Mouse (Mus musculus) embryonic fibroblast, embryonic 13.5 days (primary cell): ENCODE results near the gene Gm9747. TPM values are rescaled to one million over a fixed set of nuclear protein-coding genes. Genes with fewer than 3 reads are reported as not detected.

Experiments
- H3K27ac ChIP-seq: 2 replicates; pipeline ENCODE4 v1.5.1; 2012; ENCODE audit warnings: low read length, control low read depth, inconsistent platforms; ENCODE audit not compliant: insufficient read depth
- H3K4me1 ChIP-seq: 2 replicates; pipeline ENCODE4 v1.6.1; 2011; ENCODE audit warnings: low read length; ENCODE audit not compliant: control insufficient read depth, insufficient read depth
- H3K4me3 ChIP-seq: 2 replicates; pipeline ENCODE4 v1.5.1; 2011; ENCODE audit warnings: mild to moderate bottlenecking, control low read depth, low read length; ENCODE audit not compliant: insufficient read depth
- CTCF ChIP-seq: IDR thresholded peaks from 2 replicates; pipeline ENCODE4 v1.5.1; 2011; ENCODE audit warnings: mild to moderate bottlenecking, control low read depth, low read length, moderate library complexity, borderline replicate concordance; ENCODE audit not compliant: insufficient read depth
- POLR2A ChIP-seq: IDR thresholded peaks from 2 replicates; pipeline ENCODE4 v1.6.1; 2011; ENCODE audit warnings: low read depth, mild to moderate bottlenecking, control low read depth, low read length, moderate library complexity
- polyA plus RNA-seq: library from polyadenylated mRNA; stranded (reverse); fragments of >200 nt; gene quantifications from 2 replicates; pipeline ENCODE4 v1.2.4, GENCODE M21; 2011; ENCODE audit warnings: low read depth; ENCODE audit not compliant: missing spikeins, insufficient read length

Gene Gm9747
- polyA plus RNA-seq, 1 experiment = not detected

DNA sequence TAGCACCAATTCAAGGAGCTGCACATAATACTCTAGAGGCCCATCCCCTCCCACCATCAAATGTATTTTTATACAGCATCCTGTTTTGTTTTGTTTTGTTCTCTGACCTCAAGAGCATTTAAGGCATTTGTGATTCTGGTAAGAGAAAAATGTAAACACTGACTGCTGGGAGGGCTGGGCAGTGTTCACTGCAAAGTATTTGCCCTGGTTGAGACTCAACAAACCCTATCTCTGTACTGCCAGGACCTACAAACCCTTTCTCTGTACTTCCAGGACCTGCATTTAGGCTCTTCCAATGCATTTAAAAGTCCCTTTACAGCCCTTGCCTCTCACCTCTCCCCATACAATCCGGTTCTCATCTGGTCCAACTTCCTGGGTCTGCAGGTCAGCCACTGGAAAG, 41.4 kb downstream of the Gm9747 start:
- no peak for TF ChIP-seq CTCF
- TF ChIP-seq POLR2A = no peak
- H3K4me3 ChIP-seq = no peak overlapping the region
- H3K4me1 ChIP-seq = peaks cover 2% of the 10 kb centered on the region; the same call in 1 of the 2 replicates
- no peak overlapping the region for H3K27ac ChIP-seq

GRCm38 (mm10) chr1:82279768-82280167, 46.9 kb downstream of the Gm9747 start:
- TF ChIP-seq CTCF = no peak
- TF ChIP-seq POLR2A = no peak
- Histone ChIP-seq H3K4me3 (no peak overlapping the region), H3K27ac (no peak overlapping the region), H3K4me1 (peaks cover 10% of the 10 kb centered on the region)

DNA sequence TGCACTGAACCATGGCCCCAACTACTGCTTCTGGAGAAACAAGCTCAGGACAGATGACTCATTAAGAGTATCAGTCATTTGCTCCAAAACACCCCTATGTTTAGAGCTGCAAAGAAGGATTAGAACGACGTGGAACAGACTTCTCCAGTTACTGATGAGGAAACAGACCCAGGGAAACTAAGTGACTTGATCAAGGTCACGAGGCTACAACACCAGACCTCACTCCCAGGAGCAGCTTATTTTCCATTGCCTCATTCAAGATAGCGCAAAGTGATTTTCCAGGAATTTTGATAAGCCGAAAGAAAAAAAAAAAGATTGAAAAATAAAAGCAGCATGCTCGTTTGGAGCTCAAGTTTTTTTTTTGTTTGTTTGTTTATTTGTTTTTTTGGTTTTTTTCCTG, 48.9 kb downstream of the Gm9747 start:
- no peak overlapping the region for H3K4me3 ChIP-seq
- TF ChIP-seq CTCF = no peak
- no peak for TF ChIP-seq POLR2A
- H3K4me1 ChIP-seq = peaks cover 10% of the 10 kb centered on the region
- no peak overlapping the region for H3K27ac ChIP-seq

DNA sequence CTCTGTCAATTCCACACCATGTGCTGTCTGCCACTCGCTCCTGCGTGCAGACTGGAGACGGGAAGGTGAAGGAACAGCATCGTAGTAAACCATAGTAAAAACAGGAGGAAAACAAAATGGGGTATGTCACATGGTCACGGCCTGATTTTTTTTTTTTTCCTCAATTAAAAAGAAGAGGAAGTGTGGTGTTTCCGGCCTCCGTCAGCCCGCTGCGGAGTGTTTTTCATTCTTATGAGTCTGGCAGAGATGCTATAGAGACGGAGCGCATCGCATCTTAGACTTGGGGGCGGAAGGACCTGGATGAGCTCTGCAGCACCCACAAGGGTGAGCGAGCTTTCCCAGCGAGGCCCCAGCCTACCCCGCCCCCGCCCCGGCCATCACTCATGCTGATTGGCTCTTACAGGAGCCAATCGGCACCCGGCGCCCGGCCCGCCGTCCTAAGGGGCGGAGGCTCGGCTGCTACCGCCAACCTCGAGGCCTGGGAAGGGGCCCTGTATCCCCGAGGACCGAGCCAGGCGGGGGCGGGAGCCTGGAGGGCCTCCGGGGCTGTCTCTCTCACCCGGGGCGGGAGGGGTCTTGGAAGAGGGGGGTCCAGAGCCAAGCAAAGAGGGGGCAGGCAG, 50.2 kb downstream of the Gm9747 start:
- TF ChIP-seq POLR2A (peak; percentile 66), CTCF (no peak)
- H3K27ac ChIP-seq = peak overlapping the region; percentile 94
- H3K4me1 ChIP-seq = peaks cover 10% of the 10 kb centered on the region
- H3K4me3 ChIP-seq = peak overlapping the region; percentile 72

GRCm38 (mm10) chr1:82283901-82284301, 51.0 kb downstream of the Gm9747 start:
- H3K27ac ChIP-seq = peak overlapping the region; percentile 94
- TF ChIP-seq POLR2A (peak; percentile 44), CTCF (no peak)
- H3K4me3 ChIP-seq = peak overlapping the region; percentile 72
- H3K4me1 ChIP-seq = peaks cover 10% of the 10 kb centered on the region

- Histone ChIP-seq H3K4me3 (peak overlapping the region; percentile 72), H3K4me1 (peaks cover 8% of the 10 kb centered on the region), H3K27ac (peak overlapping the region; percentile 94)
- TF ChIP-seq POLR2A (no peak; the same call in 1 of the 2 replicates), CTCF (no peak)
Observed at GRCm38 (mm10) chr1:82284403-82284802, 51.5 kb downstream of the Gm9747 start.

Other genes starting within 250 kb of the Gm9747 start
- gene Irs1, start 58.3 kb downstream of the Gm9747 start, polyA plus RNA-seq = 27.5 and 41.2 TPM in 2 replicates
- gene Rhbdd1, start 83.3 kb downstream of the Gm9747 start, polyA plus RNA-seq = 38.0 and 40.7 TPM in 2 replicates